Mouse (Mus musculus) embryonic fibroblast, embryonic 13.5 days (primary cell): ENCODE data around the gene Tmigd1. TPM values are rescaled to one million over a fixed set of nuclear protein-coding genes. Genes with fewer than 3 reads are reported as not detected.

Experiments
- H3K27ac ChIP-seq: 2 replicates; pipeline ENCODE4 v1.5.1; 2012; ENCODE audit warnings: low read length, control low read depth, inconsistent platforms; ENCODE audit not compliant: insufficient read depth
- H3K4me1 ChIP-seq: 2 replicates; pipeline ENCODE4 v1.6.1; 2011; ENCODE audit warnings: low read length; ENCODE audit not compliant: control insufficient read depth, insufficient read depth
- H3K4me3 ChIP-seq: 2 replicates; pipeline ENCODE4 v1.5.1; 2011; ENCODE audit warnings: mild to moderate bottlenecking, control low read depth, low read length; ENCODE audit not compliant: insufficient read depth
- CTCF ChIP-seq: IDR thresholded peaks from 2 replicates; pipeline ENCODE4 v1.5.1; 2011; ENCODE audit warnings: mild to moderate bottlenecking, control low read depth, low read length, moderate library complexity, borderline replicate concordance; ENCODE audit not compliant: insufficient read depth
- POLR2A ChIP-seq: IDR thresholded peaks from 2 replicates; pipeline ENCODE4 v1.6.1; 2011; ENCODE audit warnings: low read depth, mild to moderate bottlenecking, control low read depth, low read length, moderate library complexity
- polyA plus RNA-seq: library from polyadenylated mRNA; stranded (reverse); fragments of >200 nt; gene quantifications from 2 replicates; pipeline ENCODE4 v1.2.4, GENCODE M21; 2011; ENCODE audit warnings: low read depth; ENCODE audit not compliant: missing spikeins, insufficient read length

Gene Tmigd1
- not detected in 2 replicates for polyA plus RNA-seq

GRCm38 (mm10) chr11:76901579-76902361 lies at the start of gene Tmigd1:
Gene Tmigd1 (plus strand): TSS chr11:76902159.
- TF ChIP-seq POLR2A = no peak
- no peak for TF ChIP-seq CTCF
- H3K4me3 ChIP-seq = no peak within 1 kb of the TSS
- peaks cover 7% of the 10 kb centered on the region for H3K4me1 ChIP-seq
- H3K27ac ChIP-seq = no peak within 1 kb of the TSS

GRCm38 (mm10) chr11:76854475-76855341 lies 47.3 kb upstream of the Tmigd1 start:
- Histone ChIP-seq H3K4me1 (peaks cover 7% of the 10 kb centered on the region; the same call in 1 of the 2 replicates), H3K4me3 (no peak overlapping the region), H3K27ac (0 out of 2 replicates have a peak overlapping the region, but pooled peaks have one; percentile 3)
- TF ChIP-seq CTCF (no peak), POLR2A (no peak)

- Histone ChIP-seq H3K4me1 (peaks cover 7% of the 10 kb centered on the region; the same call in 1 of the 2 replicates), H3K4me3 (no peak overlapping the region), H3K27ac (no peak overlapping the region)
- TF ChIP-seq POLR2A (no peak), CTCF (no peak)
Measured at GRCm38 (mm10) chr11:76856601-76857000, 45.4 kb upstream of the Tmigd1 start.

DNA sequence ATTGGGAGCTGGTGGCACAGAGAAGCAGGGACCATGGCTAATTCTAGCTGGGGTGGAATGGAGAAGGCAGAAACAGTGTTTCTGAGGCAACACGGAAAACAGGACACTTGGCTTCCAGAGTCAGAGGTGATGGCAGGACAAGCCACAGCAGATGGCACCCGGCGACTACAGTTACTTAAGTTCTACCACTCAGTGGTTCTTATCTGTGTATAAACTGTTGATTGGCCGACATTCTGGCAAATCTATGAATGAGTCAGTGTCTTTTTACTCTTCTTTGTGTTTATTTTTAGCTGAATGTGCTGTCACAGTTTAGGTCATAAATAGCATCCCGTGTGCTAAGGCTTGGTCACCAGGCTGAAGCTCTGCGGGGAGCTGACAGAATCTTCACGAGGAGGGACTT lies 44.8 kb upstream of the Tmigd1 start:
- no peak overlapping the region for H3K27ac ChIP-seq
- H3K4me1 ChIP-seq = peaks cover 7% of the 10 kb centered on the region; the same call in 1 of the 2 replicates
- TF ChIP-seq CTCF = no peak
- no peak for TF ChIP-seq POLR2A
- H3K4me3 ChIP-seq = no peak overlapping the region

DNA sequence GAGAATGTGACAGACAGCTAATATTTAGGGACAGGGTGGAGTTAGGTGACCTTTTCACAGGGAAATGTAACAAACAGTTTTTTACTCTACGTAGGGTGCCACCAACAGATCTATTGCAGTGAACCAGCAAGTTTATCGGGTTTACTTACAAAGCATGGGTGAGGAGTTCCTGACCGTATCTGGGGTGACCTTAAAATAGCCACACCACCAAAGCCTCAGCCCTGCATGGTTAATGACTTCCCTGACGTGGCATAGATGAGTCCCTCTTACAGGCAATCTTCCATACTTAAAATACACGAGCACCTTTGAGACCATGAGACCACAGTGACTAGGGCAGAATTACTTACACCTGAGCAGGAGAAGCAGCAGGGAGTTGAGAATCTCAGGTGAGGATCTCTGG lies 43.2 kb upstream of the Tmigd1 start:
- no peak overlapping the region for H3K27ac ChIP-seq
- H3K4me1 ChIP-seq = peaks cover 7% of the 10 kb centered on the region; the same call in 1 of the 2 replicates
- no peak overlapping the region for H3K4me3 ChIP-seq
- no peak for TF ChIP-seq POLR2A
- TF ChIP-seq CTCF = no peak

GRCm38 (mm10) chr11:76859261-76859660 lies 42.7 kb upstream of the Tmigd1 start:
- Histone ChIP-seq H3K27ac (no peak overlapping the region), H3K4me1 (peaks cover 7% of the 10 kb centered on the region; the same call in 1 of the 2 replicates), H3K4me3 (no peak overlapping the region)
- TF ChIP-seq POLR2A = no peak
- TF ChIP-seq CTCF = no peak

- H3K27ac ChIP-seq = no peak overlapping the region
- no peak overlapping the region for H3K4me3 ChIP-seq
- H3K4me1 ChIP-seq = no peaks in the 10 kb centered on the region
- TF ChIP-seq POLR2A = no peak
- no peak for TF ChIP-seq CTCF
Measured at GRCm38 (mm10) chr11:76861185-76861584, 40.8 kb upstream of the Tmigd1 start.

DNA sequence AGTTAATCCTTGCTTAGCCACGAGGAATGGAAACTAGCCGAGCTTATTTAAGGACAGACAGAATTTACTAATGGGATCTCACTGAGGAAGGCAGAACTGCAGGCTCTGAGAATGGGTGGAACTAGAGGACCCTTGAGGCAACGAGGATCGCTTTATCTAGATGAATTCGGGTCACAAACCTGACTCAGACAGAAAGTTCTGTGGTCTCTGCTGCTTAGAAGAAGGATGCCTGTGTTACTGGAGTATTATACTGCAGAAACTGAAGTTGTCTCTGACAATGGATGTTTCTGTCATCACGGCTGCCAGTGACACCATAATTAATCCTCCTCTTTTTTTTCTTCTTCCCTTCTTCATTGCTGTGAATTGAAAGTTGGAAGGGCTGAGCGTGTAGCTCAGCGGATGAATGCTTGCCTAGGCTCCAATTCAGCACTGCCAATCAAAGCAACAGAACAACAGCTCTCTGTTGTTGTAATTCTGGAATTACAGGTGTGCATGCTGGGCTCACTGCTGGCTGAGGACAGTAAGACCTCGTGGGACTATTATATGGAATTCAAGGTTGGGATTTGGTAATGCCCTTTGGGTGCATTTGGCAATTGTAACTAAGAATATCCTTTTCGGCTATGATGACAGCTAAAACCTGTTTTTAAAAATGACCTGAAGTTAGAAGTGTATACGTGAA lies 29.3 kb upstream of the Tmigd1 start:
- no peak for TF ChIP-seq CTCF
- Histone ChIP-seq H3K27ac (no peak overlapping the region), H3K4me3 (no peak overlapping the region), H3K4me1 (no peaks in the 10 kb centered on the region)

GRCm38 (mm10) chr11:76873865-76874264 lies 28.1 kb upstream of the Tmigd1 start:
- H3K4me3 ChIP-seq = no peak overlapping the region
- TF ChIP-seq POLR2A (no peak), CTCF (no peak)

More at GRCm38 (mm10) chr11:76873865-76874264, 28.1 kb upstream of the Tmigd1 start:
- Histone ChIP-seq H3K27ac (no peak overlapping the region), H3K4me1 (no peaks in the 10 kb centered on the region)
